Mouse (Mus musculus) ES-E14 (cell line): ENCODE data around the gene Dus1l. TPM values are rescaled to one million over a fixed set of nuclear protein-coding genes. Genes with fewer than 3 reads are reported as not detected.
A peak's percentile ranks its signal among the peaks of the same experiment; 100 is the strongest.

Experiments
- DNase-seq: peaks from one replicate; pipeline ENCODE4 v3.0.0-alpha.2; 2013; ENCODE audit warnings: low read depth, low spot score
- H3K27ac ChIP-seq: 2 replicates; pipeline ENCODE4 v1.5.1; 2012; ENCODE audit warnings: low read depth, mild to moderate bottlenecking, low read length, moderate library complexity, mixed read lengths; ENCODE audit not compliant: poor library complexity, insufficient read depth, severe bottlenecking
- H3K36me3 ChIP-seq: 2 replicates; pipeline ENCODE4 v1.6.1; 2012; ENCODE audit warnings: mild to moderate bottlenecking, low read length, moderate library complexity, mixed read lengths; ENCODE audit not compliant: control insufficient read depth, poor library complexity, insufficient read depth, severe bottlenecking
- H3K4me1 ChIP-seq, 2 experiments: fragments of 150-350 bp in 1 of 2; sonication (generic) in 1 of 2; 2 replicates each; pipeline ENCODE4 v1.6.1; 2012; ENCODE audit warnings: low read length in 2 of 2, mild to moderate bottlenecking in 1 of 2, mixed read lengths in 1 of 2; ENCODE audit not compliant: control insufficient read depth in 2 of 2, insufficient read depth in 2 of 2, poor library complexity in 1 of 2
- H3K4me3 ChIP-seq, 2 experiments: fragments of 150-350 bp in 1 of 2; sonication (generic) in 1 of 2; 2 replicates each; pipeline ENCODE4 v1.5.1; 2012; ENCODE audit warnings: low read length in 2 of 2, low read depth in 1 of 2, mild to moderate bottlenecking in 1 of 2, mixed read lengths in 1 of 2; ENCODE audit not compliant: insufficient read depth in 1 of 2, poor library complexity in 1 of 2, severe bottlenecking in 1 of 2
- H3K9ac ChIP-seq: 2 replicates; pipeline ENCODE4 v1.6.1; 2012; ENCODE audit warnings: low read depth, mild to moderate bottlenecking, low read length, mixed read lengths; ENCODE audit not compliant: poor library complexity, insufficient read depth, severe bottlenecking
- H3K9me3 ChIP-seq: fragments of 150-350 bp; sonication (generic); 2 replicates; pipeline ENCODE4 v1.6.1; 2012; ENCODE audit warnings: low read depth, mild to moderate bottlenecking, low read length; ENCODE audit not compliant: control insufficient read depth, insufficient read depth
- CHD2 ChIP-seq: IDR thresholded peaks from 2 replicates; pipeline ENCODE4 v1.6.1; 2014; ENCODE audit warnings: mild to moderate bottlenecking, low read depth, low read length, inconsistent platforms
- HCFC1 ChIP-seq: IDR thresholded peaks from 2 replicates; pipeline ENCODE4 v1.6.1; 2012; ENCODE audit warnings: low read length, inconsistent platforms, borderline replicate concordance; ENCODE audit not compliant: insufficient read depth
- MAFK ChIP-seq: IDR thresholded peaks from 2 replicates; pipeline ENCODE4 v1.6.1; 2014; ENCODE audit warnings: mild to moderate bottlenecking, low read depth, low read length, inconsistent platforms; ENCODE audit not compliant: insufficient read depth
- ZC3H11A ChIP-seq: IDR thresholded peaks from 2 replicates; pipeline ENCODE4 v1.6.1; 2012; ENCODE audit warnings: low read depth, mild to moderate bottlenecking, inconsistent platforms, low read length, borderline replicate concordance
- ZNF384 ChIP-seq: IDR thresholded peaks from 2 replicates; pipeline ENCODE4 v1.6.1; 2012; ENCODE audit warnings: low read depth, low read length, inconsistent platforms
- in situ Hi-C, 2 experiments: fragments of 600-800 bp; cut with MboI; formaldehyde crosslinking; loops; one replicate each; pipeline ENCODE4 v1.15.1; 2025; ENCODE audit warnings: low sequenced_read_pairs in 2 of 2, inconsistent platforms in 1 of 2; ENCODE audit not compliant: unreplicated experiment in 2 of 2
- total RNA-seq: library from RNA; depleted of rRNA; stranded (reverse); fragments of 300-350 nt; gene quantifications from 2 replicates; pipeline ENCODE4 v1.2.3, GENCODE M21; 2012; rRNA removed

Dus1l gene
- total RNA-seq, 1 experiment, result 101 TPM

DNA sequence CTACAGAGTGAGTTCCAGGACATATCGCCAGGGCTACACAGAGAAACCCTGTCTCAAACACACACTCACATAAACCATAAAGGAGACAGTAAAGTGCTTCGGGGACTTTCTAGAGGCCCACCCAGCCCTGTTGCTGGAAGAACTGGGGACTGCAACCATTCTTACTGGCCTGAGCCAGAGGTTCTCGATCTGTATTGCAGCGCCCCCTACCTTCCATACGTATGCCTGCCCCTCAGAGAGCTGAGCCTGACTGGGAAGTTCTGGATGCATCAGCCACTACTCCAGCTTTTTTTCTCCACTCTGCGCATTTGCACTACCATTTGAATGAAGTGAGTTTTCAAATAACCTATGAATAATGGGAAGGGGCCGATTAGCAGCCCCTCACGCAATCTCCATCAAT is 46.8 kb downstream of the Dus1l start:
- H3K4me3 ChIP-seq, result no peak overlapping the region
- in situ Hi-C loops, result no loop called here
- no peak for TF ChIP-seq ZNF384
- no peak for TF ChIP-seq MAFK
- no peak; the same call in 1 of the 2 replicates for TF ChIP-seq ZC3H11A
- TF ChIP-seq CHD2, result no peak
- TF ChIP-seq HCFC1, result no peak
- no peaks in the 10 kb centered on the region for H3K9me3 ChIP-seq
- no peaks in the 10 kb centered on the region for H3K36me3 ChIP-seq
- no peak overlapping the region for H3K27ac ChIP-seq
- peak; percentile 57 for DNase-seq
- no peaks in the 10 kb centered on the region for H3K4me1 ChIP-seq
- H3K9ac ChIP-seq, result no peak overlapping the region

DNA sequence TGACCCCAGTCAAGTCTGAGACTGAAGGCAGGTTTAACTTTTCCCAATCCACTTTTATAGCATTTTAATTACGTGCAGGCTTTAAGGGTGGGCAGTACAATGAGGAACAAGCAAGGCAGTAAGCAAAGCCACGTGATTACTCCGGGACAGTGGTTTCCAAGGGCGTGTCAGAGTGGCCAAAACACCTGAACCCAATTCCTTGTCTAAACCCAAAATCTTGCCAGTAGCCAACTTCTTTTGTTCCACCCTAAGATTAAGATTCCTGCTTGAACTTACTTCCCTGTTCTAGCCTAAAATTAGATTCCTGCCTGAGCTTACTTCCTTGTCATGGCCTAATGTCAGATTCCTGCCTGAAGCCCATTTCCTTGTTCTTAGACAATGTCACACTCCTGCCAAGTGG is 48.2 kb downstream of the Dus1l start:
- H3K4me3 ChIP-seq, result no peak overlapping the region
- no peak for DNase-seq
- H3K9me3 ChIP-seq, result no peaks in the 10 kb centered on the region
- no peak overlapping the region for H3K9ac ChIP-seq
- no peaks in the 10 kb centered on the region for H3K36me3 ChIP-seq
- H3K4me1 ChIP-seq, result no peaks in the 10 kb centered on the region
- in situ Hi-C loops, result no loop called here
- no peak overlapping the region for H3K27ac ChIP-seq
- TF ChIP-seq HCFC1 (no peak), ZNF384 (no peak), ZC3H11A (no peak), MAFK (no peak), CHD2 (no peak)

DNA sequence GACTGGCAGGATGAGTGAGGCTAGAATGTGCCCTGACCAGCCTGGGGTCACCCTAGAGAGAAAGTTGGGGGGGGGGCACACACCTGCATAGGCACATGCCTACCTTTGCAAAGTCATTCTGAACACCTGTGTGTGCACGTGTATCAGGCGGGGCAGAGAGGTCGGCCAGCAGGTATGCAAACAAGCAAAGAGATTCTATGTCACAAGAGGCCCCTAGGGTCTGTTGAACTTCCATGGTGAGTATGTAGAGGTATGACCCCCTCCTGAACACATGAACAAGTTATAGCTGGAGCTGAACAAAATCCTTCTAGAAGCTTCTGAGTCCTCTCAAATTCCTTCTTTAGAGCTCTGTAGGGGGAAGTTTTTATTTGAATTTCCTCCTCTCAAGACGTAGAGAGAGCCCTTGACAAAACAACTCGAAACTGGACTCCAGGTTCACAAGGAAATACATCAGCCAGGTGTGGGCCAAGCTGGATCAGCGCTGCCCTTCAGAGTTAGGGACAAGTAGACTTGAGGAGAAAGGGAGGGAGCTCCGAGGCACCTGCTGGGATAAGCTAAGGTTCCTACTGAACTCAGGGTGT is 52.0 kb downstream of the Dus1l start:
- no peaks in the 10 kb centered on the region for H3K36me3 ChIP-seq
- no peaks in the 10 kb centered on the region for H3K4me1 ChIP-seq
- H3K9ac ChIP-seq, result no peak overlapping the region
- H3K9me3 ChIP-seq, result no peaks in the 10 kb centered on the region
- TF ChIP-seq MAFK, result no peak
- TF ChIP-seq CHD2, result no peak
- no peak for TF ChIP-seq ZNF384
- TF ChIP-seq ZC3H11A, result no peak
- TF ChIP-seq HCFC1, result no peak
- in situ Hi-C loops, result no loop called here
- no peak overlapping the region for H3K4me3 ChIP-seq
- H3K27ac ChIP-seq, result no peak overlapping the region
- DNase-seq, result no peak

DNA sequence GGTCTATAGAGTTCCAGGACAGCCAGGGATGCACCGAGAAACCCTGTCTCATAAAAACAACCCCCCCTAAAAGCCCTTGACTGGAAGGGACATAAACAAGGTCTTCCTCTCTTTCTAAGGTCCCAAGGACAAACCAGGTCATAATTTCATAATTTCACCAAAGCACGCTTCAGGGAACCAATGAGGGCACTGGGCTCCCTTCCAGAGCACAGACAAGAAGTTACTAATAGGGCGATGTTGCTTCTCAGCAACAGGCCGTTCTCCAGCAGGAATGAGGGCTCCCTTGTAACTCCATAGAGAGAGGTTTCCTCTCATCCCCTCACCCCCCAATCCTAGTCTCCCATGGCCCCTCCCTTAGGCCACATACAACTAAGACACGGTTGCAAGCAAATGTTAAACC is 55.2 kb downstream of the Dus1l start:
- no peak overlapping the region for H3K9ac ChIP-seq

More for the DNA sequence above, 55.2 kb downstream of the Dus1l start:
- H3K4me3 ChIP-seq, result no peak overlapping the region
- no peak for TF ChIP-seq HCFC1
- TF ChIP-seq MAFK, result no peak
- no peak for TF ChIP-seq ZNF384
- no peak for TF ChIP-seq CHD2
- no peak for TF ChIP-seq ZC3H11A
- no peaks in the 10 kb centered on the region for H3K36me3 ChIP-seq
- H3K9me3 ChIP-seq, result no peaks in the 10 kb centered on the region
- H3K4me1 ChIP-seq, result peaks cover 0 to 3% of the 10 kb centered on the region in 2 experiments; a peak in 1 of 4 replicates
- DNase-seq, result no peak
- no peak overlapping the region for H3K27ac ChIP-seq
- in situ Hi-C loops, result no loop called here

Other genes starting within 250 kb of the Dus1l start
- 18.9 and 20.2 TPM in 2 replicates for gene Mcrip1, start 246.7 kb downstream of the Dus1l start, total RNA-seq
- not detected in 2 replicates for gene Ppp1r27, start 245.3 kb downstream of the Dus1l start, total RNA-seq
- gene P4hb, start 223.2 kb downstream of the Dus1l start, total RNA-seq, result 904 and 977 TPM in 2 replicates
- gene Arhgdia, start 214.8 kb downstream of the Dus1l start, total RNA-seq, result 161 and 253 TPM in 2 replicates
- gene Alyref, start 198.0 kb downstream of the Dus1l start, total RNA-seq, result 300 and 397 TPM in 2 replicates
- gene Anapc11, start 198.0 kb downstream of the Dus1l start, total RNA-seq, result 87.4 and 98.4 TPM in 2 replicates
- 0.69 and 0.94 TPM in 2 replicates for gene Npb, start 187.9 kb downstream of the Dus1l start, total RNA-seq
- gene Pcyt2, start 178.5 kb downstream of the Dus1l start, total RNA-seq, result 88.6 and 188 TPM in 2 replicates
- gene Sirt7, start 171.2 kb downstream of the Dus1l start, total RNA-seq, result 29.4 and 33.2 TPM in 2 replicates
- gene Mafg, start 162.8 kb downstream of the Dus1l start, total RNA-seq, result 42.6 and 48.4 TPM in 2 replicates
- gene Pycr1, start 152.6 kb downstream of the Dus1l start, total RNA-seq, result 19.0 and 19.6 TPM in 2 replicates
- gene Myadml2, start 148.2 kb downstream of the Dus1l start, total RNA-seq, result 0.63 TPM in 1 of 2 replicates, not detected in the other
- gene Notum, start 135.2 kb downstream of the Dus1l start, total RNA-seq, result 47.8 and 196 TPM in 2 replicates
- gene Aspscr1, start 123.4 kb downstream of the Dus1l start, total RNA-seq, result 85.2 and 144 TPM in 2 replicates
- gene Cenpx, start 82.7 kb downstream of the Dus1l start, total RNA-seq, result 53.9 TPM in 2 replicates
- 30.3 and 65.0 TPM in 2 replicates for gene Lrrc45, start 82.5 kb downstream of the Dus1l start, total RNA-seq
- 20.1 and 34.3 TPM in 2 replicates for gene Rac3, start 74.9 kb downstream of the Dus1l start, total RNA-seq
- gene Dcxr, start 69.1 kb downstream of the Dus1l start, total RNA-seq, result 43.6 and 66.6 TPM in 2 replicates
- gene Cbr2, start 64.3 kb downstream of the Dus1l start, total RNA-seq, result not detected in 2 replicates
- 184 and 244 TPM in 2 replicates for gene Hmga1b, start 33.6 kb downstream of the Dus1l start, total RNA-seq
- 18.8 and 28.6 TPM in 2 replicates for gene Rfng, start 12.2 kb downstream of the Dus1l start, total RNA-seq
- gene Gps1, start 12.1 kb downstream of the Dus1l start, total RNA-seq, result 289 and 378 TPM in 2 replicates
- gene Fasn, start 28.1 kb upstream of the Dus1l start, total RNA-seq, result 210 and 251 TPM in 2 replicates
- 1.8 and 3.0 TPM in 2 replicates for gene Ccdc57, start 136.5 kb upstream of the Dus1l start, total RNA-seq
- 261 and 568 TPM in 2 replicates for gene Slc16a3, start 152.1 kb upstream of the Dus1l start, total RNA-seq
- 50.8 and 60.7 TPM in 2 replicates for gene Csnk1d, start 194.9 kb upstream of the Dus1l start, total RNA-seq
- 0.27 and 0.63 TPM in 2 replicates for gene Cd7, start 243.0 kb upstream of the Dus1l start, total RNA-seq